ENCODE assay signal across 8 mouse cellular contexts in the genomic region with DNA sequence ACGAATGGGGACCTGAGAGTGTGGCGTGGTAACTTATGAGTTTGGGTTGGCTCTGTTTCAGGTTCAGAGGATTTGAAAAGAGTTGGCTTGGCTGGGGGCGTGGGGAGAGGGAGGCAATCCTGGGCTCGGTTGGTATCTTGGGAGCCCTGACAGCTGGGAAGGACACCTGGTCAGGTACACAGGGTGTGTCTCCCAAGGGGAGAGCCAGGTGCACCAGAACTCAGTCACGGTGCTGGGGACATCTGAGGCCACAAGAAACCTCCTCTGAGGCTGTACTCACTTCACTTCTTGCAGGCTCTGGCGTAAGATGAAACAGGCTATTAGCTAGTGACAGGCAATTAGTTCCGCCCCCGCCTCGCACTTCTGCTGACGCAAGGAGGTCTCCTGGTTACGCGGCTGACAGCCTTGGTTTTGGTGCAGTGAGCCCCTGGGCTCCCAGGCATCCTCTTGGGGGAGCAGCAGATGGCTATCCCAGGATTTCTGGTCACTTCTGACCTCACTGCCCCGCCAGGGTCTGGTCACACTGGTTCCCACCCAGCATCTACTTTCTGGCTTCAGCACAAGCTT. TPM values are rescaled to one million over a fixed set of nuclear protein-coding genes. Genes with fewer than 3 reads are reported as not detected.
DNase-seq lines count a peak whose midpoint lies in the region; ATAC-seq and TF ChIP-seq lines count a peak whose summit lies in the region.

No protein-coding gene starts in this region.

- H3K36me3 ChIP-seq in splenic B cell, adult 2 months (ENCODE audit: control insufficient read depth, insufficient read depth, low read length, poor library complexity, severe bottlenecking), result no peaks in the 10 kb centered on the region

- DNase-seq in frontal cortex, adult 2 months (ENCODE audit: extremely low spot score in 1 of 2, low spot score in 1 of 2), result peak; percentile 44 to 79
- peak; percentile 60 to 67 for DNase-seq in lung, postnatal 4 days
- DNase-seq in splenic B cell, adult 2 months (ENCODE audit: low read depth, low spot score), result peak; percentile 68
- DNase-seq in urinary bladder, postnatal 14 days (ENCODE audit: low spot score), result no peak
- DNase-seq in cerebellum, adult 9-10 months, result no peak

- WGBS in bone marrow, adult 2 months, result 51% methylated on average over 13 of the region's 13 CpGs

- no peak overlapping the region for H3K4me3 ChIP-seq in bone marrow, adult 2 months (replicated peaks; ENCODE audit: control insufficient read depth, low read depth, low read length)

- no peak for ATAC-seq in frontal cortex, adult (ENCODE audit: low TSS enrichment)
- peak; percentile 77 for ATAC-seq in granulocyte monocyte progenitor cell, adult 5-6 weeks (replicated peaks; ENCODE audit: poor library complexity, severe bottlenecking)

- H3K27ac ChIP-seq in bone marrow, adult 2 months (ENCODE audit: control insufficient read depth, insufficient read depth, low read depth, low read length, poor library complexity), result peak overlapping the region; percentile 49

- no peak for TF ChIP-seq CTCF in bone marrow, adult 2 months (IDR thresholded peaks at IDR 0.05; ENCODE audit: control insufficient read depth, insufficient read depth, low read length)

- no peaks in the 10 kb centered on the region for H3K27me3 ChIP-seq in splenic B cell, adult 2 months (ENCODE audit: control insufficient read depth, insufficient read depth, low read length, poor library complexity, severe bottlenecking)

- peaks cover 7% of the 10 kb centered on the region for H3K4me1 ChIP-seq in bone marrow, adult 2 months (ENCODE audit: control insufficient read depth, insufficient read depth, low read length)

- no peak for TF ChIP-seq POLR2A in bone marrow, adult 2 months (IDR thresholded peaks at IDR 0.05; ENCODE audit: borderline replicate concordance, control insufficient read depth, low read depth, low read length)

RNA-seq across cellular contexts. Expression of a gene that starts 24.9 kb away (rescaled TPM):
- polyA plus RNA-seq in frontal cortex, adult 2 months (2012; rRNA removed), result 5.0 and 5.4 TPM in 2 replicates
- 25.8 and 35.4 TPM in 2 replicates for polyA plus RNA-seq in bone marrow, adult 2 months (2011; ENCODE audit: insufficient read depth, insufficient read length, low replicate concordance, missing spikeins)
- total RNA-seq in granulocyte monocyte progenitor cell, adult 5-6 weeks (2014; fragmentation: Nextera tagmentation), result 154 and 178 TPM in 2 replicates
- 215 and 279 TPM in 2 replicates for total RNA-seq in granulocyte monocyte progenitor cell, adult 5-6 weeks (2017)

Comparison
In these comparisons a context has a peak if more than half of its experiments do, and no peak if none do; other contexts are left out.
1. DNase-seq: peak in frontal cortex, adult 2 months (2 of 2), lung, postnatal 4 days (2 of 2) and splenic B cell, adult 2 months (single experiment); none in urinary bladder, postnatal 14 days (single experiment) and cerebellum, adult 9-10 months (single experiment).